Mouse (Mus musculus) heart, postnatal 0 days (tissue): ENCODE results near the gene Rbfox1. TPM values are rescaled to one million over a fixed set of nuclear protein-coding genes. Genes with fewer than 3 reads are reported as not detected.

Source experiments
- ATAC-seq: fragments of 200-750 bp; cut with Nextera tagmentation; 2 replicates; pipeline ENCODE4 v1.8.0; 2017; ENCODE audit warnings: low read depth, moderate number of reproducible peaks, moderate library complexity; ENCODE audit not compliant: insufficient read depth
- DNase-seq: peaks from one replicate; pipeline ENCODE4 v3.0.0-alpha.2; 2016; ENCODE audit warnings: low spot score
- H3K27ac ChIP-seq: fragments of 300-500 bp; sonication (generic); 2 replicates; pipeline ENCODE4 v1.5.1; 2014; ENCODE audit warnings: low read depth, mild to moderate bottlenecking
- H3K27me3 ChIP-seq: fragments of 300-500 bp; sonication (generic); 2 replicates; pipeline ENCODE4 v1.6.1; 2014; ENCODE audit warnings: low read length, mixed read lengths; ENCODE audit not compliant: control insufficient read depth, insufficient read depth
- H3K36me3 ChIP-seq: fragments of 300-500 bp; sonication (generic); replicated peaks from 2 replicates; pipeline ENCODE4 v1.6.1; 2014; ENCODE audit warnings: low read length, mixed read lengths; ENCODE audit not compliant: control insufficient read depth, insufficient read depth
- H3K4me1 ChIP-seq: fragments of 300-500 bp; sonication (generic); 2 replicates; pipeline ENCODE4 v1.6.1; 2014; ENCODE audit warnings: antibody characterized with exemption; ENCODE audit not compliant: control insufficient read depth, insufficient read depth
- H3K4me2 ChIP-seq: fragments of 300-500 bp; sonication (generic); 2 replicates; pipeline ENCODE4 v1.6.1; 2014; ENCODE audit warnings: low read depth, mild to moderate bottlenecking, low read length, moderate library complexity
- H3K4me3 ChIP-seq: fragments of 300-500 bp; sonication (generic); 2 replicates; pipeline ENCODE4 v1.5.1; 2014; ENCODE audit warnings: low read depth, low read length
- H3K9ac ChIP-seq: fragments of 300-500 bp; sonication (generic); replicated peaks from 2 replicates; pipeline ENCODE4 v1.6.1; 2014; ENCODE audit warnings: low read depth, low read length, mixed read lengths
- H3K9me3 ChIP-seq: fragments of 300-500 bp; sonication (generic); replicated peaks from 2 replicates; pipeline ENCODE4 v1.6.1; 2016; ENCODE audit warnings: low read length; ENCODE audit not compliant: control insufficient read depth
- CTCF ChIP-seq: IDR thresholded peaks from 2 replicates; pipeline ENCODE4 v1.5.1; 2016; ENCODE audit warnings: antibody characterized with exemption, control low read depth, low read depth
- EP300 ChIP-seq: IDR thresholded peaks from 2 replicates; pipeline ENCODE4 v1.6.1; 2016; ENCODE audit warnings: antibody characterized with exemption, low read depth
- WGBS: fragments of 180-500 bp; shearing (Covaris S2); extraction: QIAGEN DNeasy Blood & Tissue Kit; methylation state at CpG from one replicate; pipeline ENCODE4 v1.1.7; 2014; 5-methylcytosine and 5-hydroxymethylcytosine counted together
- polyA plus RNA-seq: library from polyadenylated mRNA; unstranded; fragments of >200 nt; fragmentation: Nextera tagmentation; extraction: Ambion mirVana; gene quantifications from 2 replicates; pipeline ENCODE4 v1.2.1, GENCODE M21; 2015
- total RNA-seq: library from RNA; depleted of rRNA; stranded (reverse); fragments of >200 nt; gene quantifications from 2 replicates; pipeline ENCODE4 v1.2.3, GENCODE M21; 2014; ENCODE audit warnings: low replicate concordance

The Rbfox1 gene
- total and polyA plus RNA-seq, 2 experiments from 2014 or later: 6.0 to 15.3 TPM

- H3K9me3 ChIP-seq: no peaks in the 10 kb centered on the region
- no peak overlapping the region for H3K4me2 ChIP-seq
- no peak overlapping the region for H3K9ac ChIP-seq
- no peaks in the 10 kb centered on the region for H3K4me1 ChIP-seq
- H3K27me3 ChIP-seq: no peaks in the 10 kb centered on the region
- TF ChIP-seq EP300 (no peak), CTCF (no peak)
- H3K4me3 ChIP-seq: no peak overlapping the region
- WGBS: 58% methylated on average over 10 of the region's 10 CpGs
- no peaks in the 10 kb centered on the region for H3K36me3 ChIP-seq
- H3K27ac ChIP-seq: no peak overlapping the region
- DNase-seq: no peak
- no peak for ATAC-seq
Measured at GRCm38 (mm10) chr16:5992045-5993011, 107.2 kb downstream of the Rbfox1 start.

GRCm38 (mm10) chr16:5997136-5997535 is 112.0 kb downstream of the Rbfox1 start:
- TF ChIP-seq EP300 (no peak), CTCF (no peak)
- H3K9me3 ChIP-seq: no peaks in the 10 kb centered on the region
- no peak overlapping the region for H3K9ac ChIP-seq
- WGBS: 33% methylated on average over 4 of the region's 4 CpGs
- no peak overlapping the region for H3K4me3 ChIP-seq
- H3K27ac ChIP-seq: no peak overlapping the region
- DNase-seq: no peak
- H3K4me1 ChIP-seq: no peaks in the 10 kb centered on the region
- H3K36me3 ChIP-seq: no peaks in the 10 kb centered on the region
- ATAC-seq: no peak
- no peaks in the 10 kb centered on the region for H3K27me3 ChIP-seq
- H3K4me2 ChIP-seq: no peak overlapping the region

- no peak for TF ChIP-seq EP300
- TF ChIP-seq CTCF: no peak
- ATAC-seq: no peak
- H3K4me1 ChIP-seq: no peaks in the 10 kb centered on the region
Measured at GRCm38 (mm10) chr16:5997651-5998050, 112.5 kb downstream of the Rbfox1 start.

GRCm38 (mm10) chr16:6000016-6000415 is 114.9 kb downstream of the Rbfox1 start:
- ATAC-seq (no peak), DNase-seq (no peak)
- Histone ChIP-seq H3K4me2 (no peak overlapping the region), H3K4me3 (no peak overlapping the region), H3K4me1 (no peaks in the 10 kb centered on the region), H3K27ac (no peak overlapping the region), H3K9ac (no peak overlapping the region), H3K27me3 (no peaks in the 10 kb centered on the region), H3K9me3 (no peaks in the 10 kb centered on the region), H3K36me3 (no peaks in the 10 kb centered on the region)
- WGBS: 47% methylated on average over 1 of the region's 1 CpGs
- no peak for TF ChIP-seq EP300
- no peak for TF ChIP-seq CTCF

More at GRCm38 (mm10) chr16:5997651-5998050, 112.5 kb downstream of the Rbfox1 start:
- no peak overlapping the region for H3K27ac ChIP-seq
- DNase-seq: no peak
- no peak overlapping the region for H3K4me2 ChIP-seq
- no peaks in the 10 kb centered on the region for H3K27me3 ChIP-seq
- H3K9me3 ChIP-seq: no peaks in the 10 kb centered on the region
- no peak overlapping the region for H3K4me3 ChIP-seq
- no peaks in the 10 kb centered on the region for H3K36me3 ChIP-seq
- 85% methylated on average over 4 of the region's 4 CpGs for whole genome bisulfite sequencing
- H3K9ac ChIP-seq: no peak overlapping the region

- no peaks in the 10 kb centered on the region for H3K4me1 ChIP-seq
- no peak for DNase-seq
Measured at GRCm38 (mm10) chr16:6006996-6007395, 121.8 kb downstream of the Rbfox1 start.

More at GRCm38 (mm10) chr16:6006996-6007395, 121.8 kb downstream of the Rbfox1 start:
- Histone ChIP-seq H3K4me2 (no peak overlapping the region), H3K9me3 (no peaks in the 10 kb centered on the region), H3K9ac (no peak overlapping the region), H3K27me3 (no peaks in the 10 kb centered on the region), H3K27ac (no peak overlapping the region), H3K36me3 (no peaks in the 10 kb centered on the region), H3K4me3 (no peak overlapping the region)
- no peak for ATAC-seq
- TF ChIP-seq EP300 (no peak), CTCF (no peak)
